Comparison of ENCODE assay signal across 7 mouse cellular contexts in the genomic region with DNA sequence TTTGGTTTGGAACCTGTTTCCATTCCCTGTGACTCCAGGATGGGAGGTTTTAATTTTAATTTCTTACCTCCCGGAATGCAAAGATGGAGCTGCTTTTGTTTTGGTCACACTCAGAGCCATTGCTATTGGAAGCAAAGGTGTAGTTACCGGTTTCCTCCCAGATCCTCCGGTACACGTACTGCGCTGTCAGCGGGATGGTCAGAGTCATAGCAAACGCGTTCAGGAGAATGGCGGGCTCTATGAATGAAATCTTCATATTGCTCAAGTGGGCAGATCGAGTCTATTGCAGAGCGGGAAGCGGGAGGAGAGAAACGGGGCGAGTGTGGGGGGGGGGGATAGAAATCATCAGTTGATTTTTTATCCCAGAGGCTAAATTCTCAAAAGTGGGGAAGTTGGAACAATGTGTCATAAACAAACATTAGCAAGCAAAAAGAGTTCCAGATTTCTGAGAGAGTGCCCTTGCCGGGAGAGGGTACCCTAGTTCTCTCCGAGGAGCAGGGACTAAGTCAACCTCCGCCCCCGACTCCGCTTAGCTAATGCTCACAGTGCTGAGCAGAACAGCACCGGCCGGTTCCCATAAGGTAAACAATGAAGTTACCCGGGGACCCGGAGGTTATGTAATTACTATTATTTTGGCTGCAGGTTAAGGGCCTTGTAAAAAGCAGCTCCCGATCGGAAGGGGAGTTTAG. TPM values are rescaled to one million over a fixed set of nuclear protein-coding genes. Genes with fewer than 3 reads are reported as not detected.
DNase-seq lines count a peak whose midpoint lies in the region; ATAC-seq and TF ChIP-seq lines count a peak whose summit lies in the region.

No protein-coding gene starts in this region.

- H3K9me3 ChIP-seq in CH12.LX (replicated peaks; ENCODE audit: low read length) (no peaks in the 10 kb centered on the region), G1E (replicated peaks) (no peaks in the 10 kb centered on the region)
- no peaks in the 10 kb centered on the region for H3K9me3 ChIP-seq in embryonic facial prominence, embryonic 11.5 days (replicated peaks; ENCODE audit: control insufficient read depth, low read length)
- H3K9me3 ChIP-seq in hindbrain, embryonic 13.5 days: no peaks in the 10 kb centered on the region
- no peaks in the 10 kb centered on the region for H3K9me3 ChIP-seq in liver, embryonic 13.5 days (replicated peaks)
- H3K9me3 ChIP-seq in neural tube, embryonic 12.5 days: no peaks in the 10 kb centered on the region

- H3K27ac ChIP-seq in CH12.LX (ENCODE audit: insufficient read depth, low read depth): no peak overlapping the region
- no peak overlapping the region for H3K27ac ChIP-seq in embryonic facial prominence, embryonic 11.5 days (replicated peaks; ENCODE audit: low read depth, low read length)
- no peak overlapping the region; the same call in 1 of the 2 replicates for H3K27ac ChIP-seq in hindbrain, embryonic 13.5 days
- H3K27ac ChIP-seq in liver, embryonic 13.5 days: peak overlapping the region; percentile 92
- H3K27ac ChIP-seq in neural tube, embryonic 12.5 days: no peak overlapping the region

- no peak for TF ChIP-seq RAD21 in CH12.LX (IDR thresholded peaks at IDR 0.05; ENCODE audit: low read depth, low read length)

- dilution Hi-C loops in CH12.LX (cut with MboI; ENCODE audit: extremely low pct_ligation_motif_present, extremely low pct_unique_long_range_greater_than_20kb, low sequenced_read_pairs): no loop called here

- H3K36me3 ChIP-seq in CH12.LX (replicated peaks in 1 of 2; ENCODE audit: control insufficient read depth in 1 of 2, insufficient read depth in 1 of 2, low read length in 1 of 2) (peaks cover 3 to 21% of the 10 kb centered on the region in 2 experiments), G1E (replicated peaks) (peaks cover 25% of the 10 kb centered on the region)
- no peaks in the 10 kb centered on the region for H3K36me3 ChIP-seq in embryonic facial prominence, embryonic 11.5 days (replicated peaks; ENCODE audit: control insufficient read depth, insufficient read depth, low read depth, low read length)
- no peaks in the 10 kb centered on the region for H3K36me3 ChIP-seq in hindbrain, embryonic 13.5 days
- peaks cover 7% of the 10 kb centered on the region; the same call in 1 of the 2 replicates for H3K36me3 ChIP-seq in liver, embryonic 13.5 days
- no peaks in the 10 kb centered on the region for H3K36me3 ChIP-seq in neural tube, embryonic 12.5 days

- peak overlapping the region; percentile 88 for H3K9ac ChIP-seq in CH12.LX (ENCODE audit: insufficient read depth, low read depth)
- peak overlapping the region; percentile 54 for H3K9ac ChIP-seq in embryonic facial prominence, embryonic 11.5 days (replicated peaks; ENCODE audit: low read length)
- peak overlapping the region; percentile 70 for H3K9ac ChIP-seq in hindbrain, embryonic 13.5 days
- H3K9ac ChIP-seq in liver, embryonic 13.5 days: peak overlapping the region; percentile 84
- H3K9ac ChIP-seq in neural tube, embryonic 12.5 days: peak overlapping the region; percentile 58

- TF ChIP-seq POLR2A in CH12.LX (IDR thresholded peaks at IDR 0.05; ENCODE audit: low read depth, low read length): no peak

- in situ Hi-C loops in CH12.LX (cut with MboI; ENCODE audit: low pct_ligation_motif_present, low pct_unique_long_range_greater_than_20kb, low sequenced_read_pairs): no loop called here

- no peak for ATAC-seq in G1E (ENCODE audit: extremely low read depth, insufficient number of reproducible peaks, low FRiP score, poor library complexity, severe bottlenecking)
- no peak for ATAC-seq in embryonic facial prominence, embryonic 11.5 days (replicated peaks; ENCODE audit: insufficient number of reproducible peaks, low FRiP score, low TSS enrichment, low read depth)
- ATAC-seq in hindbrain, embryonic 13.5 days (ENCODE audit: low FRiP score): peak; percentile 48
- peak; percentile 21 for ATAC-seq in liver, embryonic 13.5 days (ENCODE audit: low read depth)
- ATAC-seq in neural tube, embryonic 12.5 days (ENCODE audit: low FRiP score, low read depth): no peak; the same call in 1 of the 2 replicates

- TF ChIP-seq CTCF in CH12.LX (conservative IDR thresholded peaks at IDR 0.05 in 1 of 2, IDR thresholded peaks at IDR 0.05 in 1 of 2; ENCODE audit: low read depth in 2 of 2, low read length in 2 of 2) (no peak), G1E (IDR thresholded peaks at IDR 0.05; ENCODE audit: low read depth, low read length) (no peak)

- H3K4me3 ChIP-seq in CH12.LX (replicated peaks in 1 of 3; ENCODE audit: low read depth in 2 of 3, low read length in 2 of 3, poor library complexity in 1 of 3) (peak overlapping the region; percentile 71 to 95 (median 85)), G1E (ENCODE audit: low read depth, low read length) (peak overlapping the region; percentile 83)
- H3K4me3 ChIP-seq in embryonic facial prominence, embryonic 11.5 days (ENCODE audit: low read depth, low read length): peak overlapping the region; percentile 62
- peak overlapping the region; percentile 67 for H3K4me3 ChIP-seq in hindbrain, embryonic 13.5 days
- H3K4me3 ChIP-seq in liver, embryonic 13.5 days (replicated peaks): peak overlapping the region; percentile 77
- H3K4me3 ChIP-seq in neural tube, embryonic 12.5 days: peak overlapping the region; percentile 62

- no peaks in the 10 kb centered on the region for H3K79me2 ChIP-seq in CH12.LX (replicated peaks; ENCODE audit: control insufficient read depth, extremely low read depth, insufficient read depth, poor library complexity, severe bottlenecking)

- WGBS in embryonic facial prominence, embryonic 11.5 days: 3% methylated on average over 25 of the region's 25 CpGs
- 2% methylated on average over 25 of the region's 25 CpGs for WGBS in hindbrain, embryonic 13.5 days
- 3% methylated on average over 25 of the region's 25 CpGs for WGBS in liver, embryonic 13.5 days (ENCODE audit: insufficient replicate concordance)
- 1% methylated on average over 25 of the region's 25 CpGs for WGBS in neural tube, embryonic 12.5 days

- H3K4me1 ChIP-seq in CH12.LX (ENCODE audit: control insufficient read depth in 1 of 2, insufficient read depth in 2 of 2) (peaks cover 10 to 46% of the 10 kb centered on the region in 2 experiments), G1E (ENCODE audit: insufficient read depth, low read depth, low read length) (peaks cover 79% of the 10 kb centered on the region)
- no peaks in the 10 kb centered on the region; the same call in 1 of the 2 replicates for H3K4me1 ChIP-seq in embryonic facial prominence, embryonic 11.5 days (ENCODE audit: control insufficient read depth, insufficient read depth, low read length)
- H3K4me1 ChIP-seq in hindbrain, embryonic 13.5 days (replicated peaks): peaks cover 26% of the 10 kb centered on the region
- H3K4me1 ChIP-seq in liver, embryonic 13.5 days (replicated peaks): peaks cover 56% of the 10 kb centered on the region
- peaks cover 14% of the 10 kb centered on the region; the same call in 1 of the 2 replicates for H3K4me1 ChIP-seq in neural tube, embryonic 12.5 days

- H3K27me3 ChIP-seq in CH12.LX (replicated peaks): no peaks in the 10 kb centered on the region
- no peaks in the 10 kb centered on the region for H3K27me3 ChIP-seq in G1E (ENCODE audit: insufficient read depth, low read length)
- peaks cover 7% of the 10 kb centered on the region for H3K27me3 ChIP-seq in embryonic facial prominence, embryonic 11.5 days (ENCODE audit: control insufficient read depth, insufficient read depth, low read length)
- peaks cover 23% of the 10 kb centered on the region for H3K27me3 ChIP-seq in hindbrain, embryonic 13.5 days
- no peaks in the 10 kb centered on the region for H3K27me3 ChIP-seq in liver, embryonic 13.5 days
- peaks cover 10% of the 10 kb centered on the region for H3K27me3 ChIP-seq in neural tube, embryonic 12.5 days (replicated peaks)

- DNase-seq in CH12.LX (ENCODE audit: extremely low read depth): no peak
- DNase-seq in G1E (ENCODE audit: low spot score): no peak
- peak; percentile 36 for DNase-seq in embryonic facial prominence, embryonic 11.5 days (ENCODE audit: low spot score)
- DNase-seq in liver, embryonic 13.5 days: no peak
- no peak for DNase-seq in natural killer cell, adult 2 months (ENCODE audit: low spot score in 2 of 2)

- TF ChIP-seq EP300 in CH12.LX (IDR thresholded peaks at IDR 0.05; ENCODE audit: low read length): no peak

- H3K4me2 ChIP-seq in CH12.LX (ENCODE audit: insufficient read depth, low read depth, poor library complexity, severe bottlenecking): peak overlapping the region; percentile 83
- peak overlapping the region; percentile 95 for H3K4me2 ChIP-seq in embryonic facial prominence, embryonic 11.5 days (ENCODE audit: low read depth, low read length)
- peak overlapping the region; percentile 90 for H3K4me2 ChIP-seq in hindbrain, embryonic 13.5 days
- peak overlapping the region; percentile 89 for H3K4me2 ChIP-seq in liver, embryonic 13.5 days
- peak overlapping the region; percentile 89 for H3K4me2 ChIP-seq in neural tube, embryonic 12.5 days (replicated peaks)

TF ChIP-seq in CH12.LX, 34 proteins besides CTCF, POLR2A, EP300 and RAD21:
- no peak for TF ChIP-seq CHD1 (IDR thresholded peaks at IDR 0.05; ENCODE audit: low read depth, low read length)
- TF ChIP-seq SIN3A (IDR thresholded peaks at IDR 0.05; ENCODE audit: low read length): peak; percentile 49; the same call in 1 of the 2 replicates

RNA-seq across cellular contexts. Expression of gene Slc46a3, which starts 0.7 kb away (rescaled TPM):
- total RNA-seq in CH12.LX (2012; rRNA removed) (5.1 and 6.6 TPM in 2 replicates), CH12.LX (2014; rRNA removed) (3.5 and 4.8 TPM in 2 replicates), G1E (2014; fragmentation: Nextera tagmentation) (39.3 and 55.3 TPM in 2 replicates), G1E (2017) (18.1 and 28.3 TPM in 2 replicates)
- polyA plus RNA-seq in CH12.LX (2012; ENCODE audit: insufficient read length, low read depth) (4.4 and 6.5 TPM in 2 replicates), G1E (2012) (7.7 and 8.0 TPM in 2 replicates)
- polyA plus RNA-seq in embryonic facial prominence, embryonic 11.5 days (2014; fragmentation: Nextera tagmentation; extraction: Ambion mirVana): 2.6 and 3.6 TPM in 2 replicates
- polyA plus RNA-seq in hindbrain, embryonic 13.5 days (2015; fragmentation: Nextera tagmentation; extraction: Ambion mirVana): 4.2 and 4.5 TPM in 2 replicates
- 12.9 and 13.9 TPM in 2 replicates for polyA plus RNA-seq in liver, embryonic 13.5 days (2015; fragmentation: Nextera tagmentation; extraction: Ambion mirVana)
- 4.0 and 4.3 TPM in 2 replicates for polyA plus RNA-seq in neural tube, embryonic 12.5 days (2016; fragmentation: Nextera tagmentation; extraction: Ambion mirVana)

RNA-seq across cellular contexts. Expression of gene Pomp, which starts 33.6 kb away (rescaled TPM):
- total RNA-seq in CH12.LX (2012; rRNA removed) (164 and 227 TPM in 2 replicates), CH12.LX (2014; rRNA removed) (615 and 618 TPM in 2 replicates), G1E (2014; fragmentation: Nextera tagmentation) (117 and 134 TPM in 2 replicates), G1E (2017) (224 and 245 TPM in 2 replicates)
- polyA plus RNA-seq in CH12.LX (2012; ENCODE audit: insufficient read length, low read depth) (238 and 303 TPM in 2 replicates), G1E (2012) (11.0 and 18.1 TPM in 2 replicates)
- polyA plus RNA-seq in embryonic facial prominence, embryonic 11.5 days (2014; fragmentation: Nextera tagmentation; extraction: Ambion mirVana): 592 TPM in 2 replicates
- 532 and 548 TPM in 2 replicates for polyA plus RNA-seq in hindbrain, embryonic 13.5 days (2015; fragmentation: Nextera tagmentation; extraction: Ambion mirVana)
- polyA plus RNA-seq in liver, embryonic 13.5 days (2015; fragmentation: Nextera tagmentation; extraction: Ambion mirVana): 312 and 320 TPM in 2 replicates
- 521 and 533 TPM in 2 replicates for polyA plus RNA-seq in neural tube, embryonic 12.5 days (2016; fragmentation: Nextera tagmentation; extraction: Ambion mirVana)

Comparison
In these comparisons a context has a peak if more than half of its experiments do, and no peak if none do; other contexts are left out.
1. ATAC-seq: peak in hindbrain, embryonic 13.5 days (single experiment) and liver, embryonic 13.5 days (single experiment); none in G1E (single experiment), embryonic facial prominence, embryonic 11.5 days (single experiment) and neural tube, embryonic 12.5 days (single experiment).
2. RNA of gene Pomp, which starts 33.6 kb away (polyA plus RNA-seq): 592 TPM in embryonic facial prominence, embryonic 11.5 days, 532 to 548 TPM in hindbrain, embryonic 13.5 days, 521 to 533 TPM in neural tube, embryonic 12.5 days, 312 to 320 TPM in liver, embryonic 13.5 days and 238 to 303 TPM in CH12.LX; 11.0 to 18.1 TPM in G1E; every median in the first group is over 10 times any median in the second.
3. Peak in every context shown above with its lines, with median percentiles within 50 percentile points of each other: H3K4me2 ChIP-seq, H3K4me3 ChIP-seq and H3K9ac ChIP-seq.